Mouse (Mus musculus) liver, adult 2 months (tissue): ENCODE data around the gene Usp20.

Experiments used
- CTCF ChIP-seq: fragments of 200-500 bp; IDR thresholded peaks from 2 replicates; pipeline ENCODE4 v1.5.1; 2011; ENCODE audit warnings: low read depth, low read length, control low read depth
- POLR2A ChIP-seq: fragments of 200-500 bp; IDR thresholded peaks from 2 replicates; pipeline ENCODE4 v1.6.1; 2011; ENCODE audit warnings: low read length, control low read depth; ENCODE audit not compliant: insufficient read depth; ENCODE audit errors: extremely low read depth

GRCm38 (mm10) chr2:31020202-31020601 is 38.1 kb downstream of the Usp20 start:
- TF ChIP-seq POLR2A (no peak), CTCF (no peak)
